Mouse (Mus musculus): ENCODE results near the gene Acp1. TPM values are rescaled to one million over a fixed set of nuclear protein-coding genes. Genes with fewer than 3 reads are reported as not detected.

The Acp1 gene
- total RNA-seq (2021) = 10 to 100 TPM; 50.2 to 54.3 TPM
- long read RNA-seq, experiment 1, transcript Acp1-201 (6 exons, 3,066 nt) = minor isoform, 28 of 71 reads
- long read RNA-seq, experiment 1, transcript Acp1-202 (6 exons, 2,754 nt) = major isoform, 40 of 71 reads
- long read RNA-seq, experiment 1, partial matches to known transcripts = 1 of 71 reads
- long read RNA-seq, experiment 1, other reads (novel, unspliced or antisense) = 2 of 71 reads
- long read RNA-seq, experiment 2, transcript Acp1-202 (6 exons, 2,754 nt) = major isoform, 23 of 43 reads
- long read RNA-seq, experiment 2, transcript Acp1-201 (6 exons, 3,066 nt) = minor isoform, 17 of 43 reads
- long read RNA-seq, experiment 2, partial matches to known transcripts = 0 of 43 reads
- long read RNA-seq, experiment 2, other reads (novel, unspliced or antisense) = 3 of 43 reads

DNA sequence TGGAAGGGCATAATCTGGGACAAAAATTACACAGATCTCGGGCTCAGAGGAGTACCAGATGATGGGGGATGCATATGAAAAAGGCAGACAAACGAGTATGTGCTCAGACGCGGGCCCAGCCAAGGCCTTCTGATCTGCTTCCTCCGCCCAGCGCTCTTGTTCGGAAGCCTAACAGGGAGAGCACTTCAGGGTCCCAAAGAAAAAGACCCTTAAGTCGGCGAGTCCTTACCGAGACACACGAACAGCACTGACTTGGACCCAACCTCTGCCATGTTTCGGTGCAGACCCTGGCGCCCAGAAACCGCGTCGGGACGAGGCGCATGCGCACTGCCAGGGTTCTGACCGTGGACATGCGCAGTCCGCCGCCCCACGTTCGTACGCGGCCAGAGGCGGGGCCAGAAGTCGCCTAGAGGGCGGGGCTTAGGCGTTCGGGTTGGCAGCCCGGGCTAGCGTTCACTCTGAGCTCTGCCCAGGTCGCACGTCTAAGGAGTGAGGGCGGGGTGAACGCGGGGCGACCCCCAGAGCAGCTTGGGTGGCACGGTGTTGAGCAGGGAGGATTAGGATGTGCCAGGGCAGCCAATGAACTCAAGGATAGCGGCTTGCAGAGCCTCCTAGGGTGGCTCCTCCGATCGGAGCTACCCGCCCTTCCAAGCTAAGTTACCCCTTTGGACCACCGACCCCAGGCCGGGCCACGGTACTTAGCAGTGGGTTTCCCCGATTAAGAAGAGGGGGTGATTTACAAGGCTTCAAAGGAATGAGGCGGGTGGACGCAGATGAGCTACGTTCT, at the start of gene Acp1, which contains the start of gene Sh3yl1:
Gene Acp1 (minus strand): TSS at position 329 of the 787 bp plus-strand sequence.
Gene Sh3yl1 (plus strand): TSS at position 408 of the 787 bp plus-strand sequence.
- DNase-seq (ENCODE audit: extremely low spot score in 1 of 2, low spot score in 2 of 2) = peak; percentile 95 to 96
- no peak for TF ChIP-seq CTCF (IDR thresholded peaks at IDR 0.05)
- H3K27ac ChIP-seq = peak within 1 kb of the TSS; percentile 89
- intact Hi-C loops (cut with DNase I) = no loop called here
- peak within 1 kb of the TSS; percentile 82 for H3K4me3 ChIP-seq

DNA sequence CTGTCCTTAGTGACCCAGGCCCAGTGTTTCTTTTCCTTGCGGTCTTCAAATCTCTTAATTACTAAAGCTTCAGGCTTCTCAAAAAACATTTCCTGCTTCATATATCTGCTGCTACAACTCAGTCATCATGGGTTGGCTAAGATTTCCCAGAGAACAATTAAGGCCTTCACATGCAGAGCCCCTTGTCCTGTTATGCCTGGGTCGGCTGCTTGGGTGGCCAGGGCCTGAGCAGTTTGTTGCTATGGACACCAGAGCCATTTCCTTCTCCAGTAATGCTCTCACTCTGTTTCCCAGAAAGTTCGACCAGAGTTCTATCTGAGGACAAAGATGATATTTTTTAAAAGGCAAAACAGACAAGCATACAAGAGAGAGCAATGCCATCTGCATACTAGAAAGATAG, 32.8 kb upstream of the Acp1 start:
- Histone ChIP-seq H3K4me3 (no peak overlapping the region), H3K27ac (no peak overlapping the region)
- no peak for DNase-seq (ENCODE audit: extremely low spot score in 1 of 2, low spot score in 2 of 2)
- intact Hi-C loops (cut with DNase I) = no loop called here
- no peak for TF ChIP-seq CTCF (IDR thresholded peaks at IDR 0.05)

DNA sequence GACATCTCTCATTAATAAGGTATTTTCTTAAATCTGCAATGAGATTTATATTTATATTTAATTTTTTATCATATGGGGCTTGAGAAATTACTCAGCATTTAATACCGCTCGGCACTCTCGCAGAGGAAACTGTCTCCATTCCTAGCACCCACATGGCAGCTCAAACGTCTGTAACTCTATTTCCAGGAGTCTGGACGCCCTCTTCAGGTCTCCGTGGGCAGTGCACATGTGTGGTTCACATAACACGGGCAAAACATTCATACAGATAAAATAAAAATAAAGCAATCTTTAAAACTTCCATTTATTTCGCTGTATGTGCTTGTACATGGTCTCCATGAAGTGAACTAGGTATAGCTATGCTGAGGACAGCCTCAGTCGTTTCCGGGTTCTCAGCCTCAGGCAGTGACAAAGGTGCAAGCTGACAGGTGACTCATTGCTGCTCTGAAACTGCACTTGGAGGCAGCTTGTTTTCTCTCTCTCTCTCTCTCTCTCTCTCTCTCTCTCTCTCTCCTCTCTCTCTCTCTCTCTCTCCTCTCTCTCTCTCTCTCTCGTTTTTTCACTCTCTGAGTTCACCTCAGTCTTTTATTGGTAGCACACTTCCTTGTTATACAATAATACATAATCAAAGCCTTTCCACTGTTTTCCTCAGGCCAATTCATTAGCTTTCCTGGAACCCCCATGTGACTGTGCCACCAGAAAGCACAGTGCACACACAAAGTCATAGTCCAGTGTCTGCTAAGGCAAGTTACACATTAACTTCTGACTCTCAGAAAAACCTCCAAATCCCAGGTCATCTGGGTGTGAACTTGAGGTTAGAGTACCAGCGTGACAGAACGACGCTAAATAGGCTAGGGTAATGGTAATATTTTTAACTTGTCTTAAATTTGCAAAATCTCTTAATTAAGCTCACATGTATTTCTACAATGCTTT, 31.9 kb upstream of the Acp1 start:
- TF ChIP-seq CTCF (IDR thresholded peaks at IDR 0.05) = no peak; the same call in 1 of the 2 replicates
- intact Hi-C loops (cut with DNase I) = no loop called here
- no peak for DNase-seq (ENCODE audit: extremely low spot score in 1 of 2, low spot score in 2 of 2)
- H3K27ac ChIP-seq = no peak overlapping the region
- no peak overlapping the region for H3K4me3 ChIP-seq

GRCm38 (mm10) chr12:30936899-30937298, 25.5 kb upstream of the Acp1 start:
- intact Hi-C loops (cut with DNase I) = no loop called here
- no peak overlapping the region for H3K27ac ChIP-seq
- TF ChIP-seq CTCF (IDR thresholded peaks at IDR 0.05) = no peak
- no peak overlapping the region for H3K4me3 ChIP-seq
- no peak for DNase-seq (ENCODE audit: extremely low spot score in 1 of 2, low spot score in 2 of 2)

DNA sequence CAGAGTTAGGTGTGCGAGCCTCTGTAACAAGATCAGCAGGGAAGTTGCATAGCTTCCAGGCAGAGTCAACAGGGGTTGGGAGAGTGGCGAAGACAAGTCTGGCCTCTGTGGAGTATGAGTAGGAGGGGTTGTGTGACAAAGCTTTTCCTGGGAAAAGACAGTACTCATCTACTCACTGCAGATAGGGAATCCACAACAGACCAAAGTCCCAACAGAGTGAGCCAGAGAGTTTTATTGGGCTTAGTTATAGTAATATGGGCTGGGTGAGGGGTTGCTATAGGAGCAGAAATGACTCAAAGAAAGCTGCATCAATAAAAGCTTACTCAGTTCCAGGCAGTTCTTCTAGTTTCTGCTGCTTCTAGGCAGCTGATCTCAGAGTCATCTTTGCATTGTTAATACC, 21.9 kb upstream of the Acp1 start:
- Histone ChIP-seq H3K27ac (no peak overlapping the region), H3K4me3 (no peak overlapping the region)
- intact Hi-C loops (cut with DNase I) = no loop called here
- TF ChIP-seq CTCF (IDR thresholded peaks at IDR 0.05) = no peak
- DNase-seq (ENCODE audit: extremely low spot score in 1 of 2, low spot score in 2 of 2) = no peak

GRCm38 (mm10) chr12:30928182-30928581, 16.8 kb upstream of the Acp1 start:
- Histone ChIP-seq H3K27ac (no peak overlapping the region), H3K4me3 (no peak overlapping the region)
- no peak for DNase-seq (ENCODE audit: extremely low spot score in 1 of 2, low spot score in 2 of 2)
- intact Hi-C loops (cut with DNase I) = no loop called here
- TF ChIP-seq CTCF (IDR thresholded peaks at IDR 0.05) = no peak

DNA sequence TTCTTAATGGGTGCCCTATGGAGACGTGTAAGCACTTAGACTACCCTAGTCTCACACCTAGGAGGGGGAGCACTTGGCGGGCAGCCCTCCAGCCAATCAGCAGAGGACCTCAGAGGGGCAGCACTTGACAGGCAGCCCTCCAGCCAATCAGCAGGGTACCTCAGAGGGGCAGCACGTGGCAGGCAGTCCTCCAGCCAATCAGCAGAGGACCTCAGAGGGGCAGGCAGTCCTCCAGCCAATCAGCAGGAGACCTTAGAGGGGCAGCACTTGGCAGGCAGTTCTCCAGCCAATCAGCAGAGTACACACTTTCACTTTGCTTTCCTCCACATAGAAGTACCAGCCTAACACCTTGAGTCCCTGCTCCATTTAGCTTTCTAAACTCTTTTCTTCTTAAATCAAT, 11.0 kb upstream of the Acp1 start:
- DNase-seq (ENCODE audit: extremely low spot score in 1 of 2, low spot score in 2 of 2) = no peak
- no peak overlapping the region for H3K4me3 ChIP-seq
- intact Hi-C loops (cut with DNase I) = no loop called here
- no peak for TF ChIP-seq CTCF (IDR thresholded peaks at IDR 0.05)
- H3K27ac ChIP-seq = no peak overlapping the region

GRCm38 (mm10) chr12:30912840-30913239, 1.5 kb upstream of the Acp1 start:
- H3K27ac ChIP-seq = no peak overlapping the region
- TF ChIP-seq CTCF (IDR thresholded peaks at IDR 0.05) = no peak
- DNase-seq (ENCODE audit: extremely low spot score in 1 of 2, low spot score in 2 of 2) = no peak
- H3K4me3 ChIP-seq = no peak overlapping the region; the same call in 1 of the 2 replicates
- intact Hi-C loops (cut with DNase I) = no loop called here

DNA sequence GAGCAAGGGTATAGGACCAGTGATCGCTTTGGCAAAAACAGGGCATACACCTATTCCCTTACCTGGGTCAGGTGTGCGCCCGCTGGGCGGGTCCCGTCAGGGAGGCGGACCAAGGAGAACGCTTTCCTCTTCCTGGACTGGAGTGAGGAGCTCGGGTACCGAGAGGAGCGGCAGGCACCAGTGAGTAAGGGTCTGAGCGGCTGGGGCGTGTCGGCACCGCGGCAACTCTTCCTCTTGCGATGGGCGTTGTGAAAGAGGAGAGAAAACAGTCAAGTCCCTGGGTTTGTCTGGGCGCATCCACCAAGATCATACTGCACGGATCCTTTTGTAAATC, 626 bp upstream of the Acp1 start:
- no peak for TF ChIP-seq CTCF (IDR thresholded peaks at IDR 0.05)
- H3K4me3 ChIP-seq = peak overlapping the region; percentile 82
- intact Hi-C loops (cut with DNase I) = no loop called here
- DNase-seq (ENCODE audit: extremely low spot score in 1 of 2, low spot score in 2 of 2) = peak; percentile 39 to 53
- H3K27ac ChIP-seq = peak overlapping the region; percentile 79

GRCm38 (mm10) chr12:30910860-30911259, 529 bp downstream of the Acp1 start:
- intact Hi-C loops (cut with DNase I) = no loop called here
- H3K4me3 ChIP-seq = peak overlapping the region; percentile 82
- peak overlapping the region; percentile 89 for H3K27ac ChIP-seq
- no peak for DNase-seq (ENCODE audit: extremely low spot score in 1 of 2, low spot score in 2 of 2)
- no peak for TF ChIP-seq CTCF (IDR thresholded peaks at IDR 0.05)

- no peak for DNase-seq (ENCODE audit: extremely low spot score in 1 of 2, low spot score in 2 of 2)
- Histone ChIP-seq H3K27ac (no peak overlapping the region), H3K4me3 (no peak overlapping the region)
- intact Hi-C loops (cut with DNase I) = no loop called here
- no peak for TF ChIP-seq CTCF (IDR thresholded peaks at IDR 0.05)
Observed at GRCm38 (mm10) chr12:30909881-30910280, 1.5 kb downstream of the Acp1 start.
